Mouse (Mus musculus): ENCODE results near the gene Col4a6. TPM values are rescaled to one million over a fixed set of nuclear protein-coding genes. Genes with fewer than 3 reads are reported as not detected.

Gene Col4a6
- polyA plus RNA-seq, 1 experiment from 2014 or later: 3.0 TPM

DNA sequence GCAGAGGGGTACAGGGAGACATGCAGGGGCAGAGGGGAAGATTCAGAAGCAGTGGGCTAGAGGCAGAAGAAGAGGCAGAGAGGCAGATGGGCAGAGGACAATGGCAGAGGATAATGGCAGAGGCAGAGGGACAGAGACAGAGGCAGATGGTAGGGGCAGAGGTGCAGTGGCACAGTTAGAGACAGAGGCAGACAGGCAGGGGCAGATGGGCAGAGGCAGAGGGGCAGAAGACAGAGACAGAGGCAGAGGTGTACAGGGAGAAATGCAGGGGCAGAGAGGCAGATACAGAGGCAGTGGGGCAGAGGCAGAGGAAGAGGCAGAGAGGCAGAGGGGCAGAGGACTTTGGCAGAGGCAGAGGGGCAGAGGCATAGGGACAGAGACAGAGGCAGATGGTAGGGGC, 322.7 kb downstream of the Col4a6 start:
- no peak overlapping the region for H3K9ac ChIP-seq (replicated peaks; ENCODE audit: low read length)
- H3K4me2 ChIP-seq (ENCODE audit: low read length): no peak overlapping the region
- H3K27me3 ChIP-seq (ENCODE audit: control insufficient read depth, insufficient read depth, low read length): no peaks in the 10 kb centered on the region
- H3K27ac ChIP-seq (replicated peaks; ENCODE audit: low read depth, low read length): no peak overlapping the region
- no peaks in the 10 kb centered on the region for H3K4me1 ChIP-seq (ENCODE audit: control insufficient read depth, insufficient read depth, low read length)
- DNase-seq (no peak), ATAC-seq (ENCODE audit: low FRiP score, low TSS enrichment) (peak; percentile 24; the same call in 1 of the 2 replicates)
- no peaks in the 10 kb centered on the region for H3K36me3 ChIP-seq (ENCODE audit: control insufficient read depth, insufficient read depth, low read length)
- H3K9me3 ChIP-seq (ENCODE audit: control insufficient read depth, low read length): no peaks in the 10 kb centered on the region
- no peak overlapping the region for H3K4me3 ChIP-seq (replicated peaks; ENCODE audit: low read depth, low read length)

DNA sequence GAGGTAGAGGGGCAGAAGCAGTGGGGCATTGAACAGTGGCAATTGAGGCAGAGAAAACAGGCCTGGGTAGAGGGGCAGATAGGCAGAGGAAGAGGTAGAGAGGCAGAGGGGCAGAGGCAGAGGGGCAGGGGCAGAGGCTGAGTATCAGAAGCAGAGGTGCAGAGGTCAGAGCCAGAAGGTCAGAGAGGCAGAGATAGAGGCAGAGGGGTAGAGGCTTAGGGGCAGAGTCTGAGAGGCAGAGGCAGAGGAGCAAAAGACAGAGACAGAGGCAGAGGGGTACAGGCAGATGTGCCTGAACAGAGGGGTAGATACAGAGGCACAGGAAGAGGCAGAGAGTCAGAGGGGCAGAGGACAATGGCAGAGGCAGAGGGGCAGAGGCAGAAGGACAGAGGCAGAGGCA, 323.6 kb downstream of the Col4a6 start:
- Histone ChIP-seq H3K36me3 (ENCODE audit: control insufficient read depth, insufficient read depth, low read length) (no peaks in the 10 kb centered on the region), H3K4me3 (replicated peaks; ENCODE audit: low read depth, low read length) (no peak overlapping the region), H3K27me3 (ENCODE audit: control insufficient read depth, insufficient read depth, low read length) (no peaks in the 10 kb centered on the region), H3K9ac (replicated peaks; ENCODE audit: low read length) (no peak overlapping the region), H3K27ac (replicated peaks; ENCODE audit: low read depth, low read length) (no peak overlapping the region), H3K4me2 (ENCODE audit: low read length) (no peak overlapping the region), H3K9me3 (ENCODE audit: control insufficient read depth, low read length) (no peaks in the 10 kb centered on the region), H3K4me1 (ENCODE audit: control insufficient read depth, insufficient read depth, low read length) (no peaks in the 10 kb centered on the region)
- ATAC-seq (ENCODE audit: low FRiP score, low TSS enrichment) (peak; percentile 48; the same call in 1 of the 2 replicates), DNase-seq (no peak)

DNA sequence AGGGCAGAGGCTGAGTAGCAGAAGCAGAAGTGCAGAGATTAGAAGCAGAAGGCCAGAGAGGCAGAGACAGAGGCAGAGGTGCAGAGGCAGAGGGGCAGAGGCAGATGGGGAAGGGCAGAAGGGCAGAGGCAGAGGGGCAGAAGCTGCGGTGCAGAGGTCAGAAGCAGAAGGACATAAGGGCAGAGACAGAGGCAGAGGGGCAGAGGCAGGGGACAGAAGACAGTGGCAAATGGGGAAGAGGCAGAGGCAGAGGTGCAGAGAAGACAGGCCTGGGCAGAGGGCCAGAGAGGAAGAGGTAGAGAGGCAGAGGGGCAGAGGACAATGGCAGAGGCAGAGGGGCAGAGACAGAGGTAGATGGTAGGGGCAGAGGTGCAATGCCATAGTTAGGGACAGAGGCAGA, 324.2 kb downstream of the Col4a6 start:
- H3K27me3 ChIP-seq (ENCODE audit: control insufficient read depth, insufficient read depth, low read length): no peaks in the 10 kb centered on the region
- H3K4me3 ChIP-seq (replicated peaks; ENCODE audit: low read depth, low read length): no peak overlapping the region
- H3K9me3 ChIP-seq (ENCODE audit: control insufficient read depth, low read length): no peaks in the 10 kb centered on the region
- DNase-seq: no peak
- no peaks in the 10 kb centered on the region for H3K36me3 ChIP-seq (ENCODE audit: control insufficient read depth, insufficient read depth, low read length)
- H3K9ac ChIP-seq (replicated peaks; ENCODE audit: low read length): no peak overlapping the region
- no peaks in the 10 kb centered on the region for H3K4me1 ChIP-seq (ENCODE audit: control insufficient read depth, insufficient read depth, low read length)
- 75% methylated on average over 1 of the region's 1 CpGs for WGBS
- no peak overlapping the region for H3K27ac ChIP-seq (replicated peaks; ENCODE audit: low read depth, low read length)
- H3K4me2 ChIP-seq (ENCODE audit: low read length): no peak overlapping the region
- no peak for ATAC-seq (ENCODE audit: low FRiP score, low TSS enrichment)

Other genes starting within 250 kb of the Col4a6 start
- gene Col4a5, start 1.3 kb upstream of the Col4a6 start, polyA plus RNA-seq (2014; fragmentation: Nextera tagmentation; extraction: Ambion mirVana): 3.6 and 12.4 TPM in 2 replicates

All from midbrain, embryonic 14.5 days (tissue).